Mouse (Mus musculus) testis, adult 2 months (tissue): ENCODE data around the gene Usp20.

Experiments
- CTCF ChIP-seq: fragments of 200-500 bp; IDR thresholded peaks from 2 replicates; pipeline ENCODE4 v1.5.1; 2012; ENCODE audit warnings: low read depth, mild to moderate bottlenecking, inconsistent platforms, low read length, moderate library complexity; ENCODE audit not compliant: control insufficient read depth, insufficient read depth, insufficient replicate concordance
- POLR2A ChIP-seq: fragments of 200-500 bp; IDR thresholded peaks from 2 replicates; pipeline ENCODE4 v1.6.1; 2012; ENCODE audit warnings: low read depth, mild to moderate bottlenecking, inconsistent platforms, low read length, moderate library complexity; ENCODE audit not compliant: control insufficient read depth

DNA sequence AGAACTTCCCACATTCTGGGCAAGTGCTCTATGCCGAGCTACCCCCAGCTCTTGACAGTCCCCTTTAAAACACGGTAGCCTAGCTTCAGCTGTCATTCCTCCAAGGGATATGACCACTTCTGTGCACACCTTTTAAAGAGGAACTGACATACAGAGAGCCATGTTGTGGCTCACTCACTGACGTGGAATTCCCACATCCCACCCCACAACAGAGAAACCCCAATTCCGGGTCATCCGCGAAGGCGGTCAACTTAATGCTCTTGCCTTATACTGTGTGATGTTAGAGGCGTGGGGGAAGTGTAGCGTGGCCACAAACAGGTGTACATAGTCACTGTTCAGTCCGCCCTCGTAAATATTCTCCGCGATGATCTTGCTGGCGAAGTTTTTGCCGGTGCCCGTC lies 15.3 kb upstream of the Usp20 start:
- TF ChIP-seq CTCF (no peak), POLR2A (no peak)
